Mouse (Mus musculus) T-helper 17 cell (primary cell): ENCODE results near the gene Sppl3.

ENCODE experiments used
- in situ Hi-C, 2 experiments: fragments of 300-600 bp; cut with MboI, MseI; formaldehyde crosslinking; loops; 1 replicate in 1 of 2; 2 replicates in 1 of 2; pipeline ENCODE4 v1.15.1; 2025; ENCODE audit warnings: high pct_unique_total_duplicates in 2 of 2

Sppl3 gene

DNA sequence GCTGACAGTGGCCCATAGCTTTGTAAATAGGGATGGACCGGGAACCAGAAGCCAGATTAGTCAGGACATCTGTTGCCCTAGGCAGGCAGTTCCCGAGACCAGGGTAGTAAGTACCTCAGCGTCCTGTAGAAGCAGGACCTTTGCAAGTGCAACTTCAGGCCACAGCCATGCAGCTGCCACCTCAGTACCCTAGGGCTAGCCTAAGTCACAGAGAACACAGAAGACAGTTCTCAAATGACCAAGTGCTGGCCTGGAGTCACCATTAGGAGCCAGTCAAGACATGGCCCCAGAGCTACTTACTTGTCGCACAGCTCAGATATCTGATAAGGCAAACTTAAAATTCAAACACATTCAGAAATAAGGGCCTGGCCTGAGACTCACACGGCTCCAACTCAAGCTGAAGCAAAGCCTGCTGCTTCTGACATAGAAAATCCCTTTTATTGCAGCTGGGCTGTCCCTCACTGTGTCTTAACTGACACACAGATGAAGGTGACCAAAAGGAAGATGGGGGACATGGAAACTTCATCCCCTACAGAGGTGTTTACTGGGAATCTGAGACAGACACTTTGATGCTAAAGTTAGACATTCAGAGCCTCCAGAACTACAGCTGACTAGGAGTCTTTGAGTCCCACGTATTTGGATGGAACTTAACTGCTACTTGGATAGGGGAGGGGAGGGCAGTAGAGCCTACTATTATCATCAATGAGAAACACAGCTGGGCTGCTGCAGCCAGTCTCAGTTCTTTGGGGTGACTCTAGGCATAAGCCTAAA, 135.2 kb downstream of the Sppl3 start:
- in situ Hi-C loops, result no loop called here

DNA sequence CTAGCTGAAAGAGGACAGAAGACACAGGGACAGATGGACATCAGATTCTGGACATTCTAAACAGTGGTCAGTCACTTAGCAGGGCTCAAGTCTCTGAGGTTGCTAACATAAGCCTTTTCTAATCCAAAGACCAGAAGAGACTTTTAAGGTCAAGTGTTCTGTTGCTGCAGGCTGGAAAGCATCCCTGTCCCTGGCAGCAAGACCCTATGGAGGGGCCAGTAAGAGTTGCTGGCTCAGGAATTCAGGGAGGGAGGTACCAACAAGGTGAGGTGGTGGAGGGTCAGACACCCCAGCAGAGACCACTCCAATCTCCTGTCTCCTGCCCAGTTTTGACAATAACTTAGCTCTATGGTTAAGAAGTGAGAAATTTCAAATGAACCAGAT, 135.8 kb downstream of the Sppl3 start:
- in situ Hi-C loops, result no loop called here

DNA sequence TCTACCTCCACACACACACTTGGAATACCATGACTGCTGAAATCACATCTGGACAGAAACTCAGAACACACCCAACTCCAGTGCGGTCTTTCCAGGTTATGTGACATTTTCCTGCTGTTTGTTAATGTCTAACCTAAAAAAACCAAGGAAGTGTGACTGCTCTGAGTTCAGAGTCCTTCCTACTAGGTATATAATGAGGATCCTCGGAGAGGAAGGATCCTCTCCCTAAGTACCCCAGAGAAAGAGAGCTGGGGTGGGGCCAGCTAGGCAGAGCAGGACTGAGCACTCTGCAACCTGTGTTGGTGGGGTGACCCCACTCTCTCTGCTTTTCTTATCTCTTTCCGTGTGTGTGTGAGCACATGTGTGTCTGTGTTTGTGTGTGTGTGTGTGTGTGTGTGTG, 136.5 kb downstream of the Sppl3 start:
- in situ Hi-C loops, result no loop called here

DNA sequence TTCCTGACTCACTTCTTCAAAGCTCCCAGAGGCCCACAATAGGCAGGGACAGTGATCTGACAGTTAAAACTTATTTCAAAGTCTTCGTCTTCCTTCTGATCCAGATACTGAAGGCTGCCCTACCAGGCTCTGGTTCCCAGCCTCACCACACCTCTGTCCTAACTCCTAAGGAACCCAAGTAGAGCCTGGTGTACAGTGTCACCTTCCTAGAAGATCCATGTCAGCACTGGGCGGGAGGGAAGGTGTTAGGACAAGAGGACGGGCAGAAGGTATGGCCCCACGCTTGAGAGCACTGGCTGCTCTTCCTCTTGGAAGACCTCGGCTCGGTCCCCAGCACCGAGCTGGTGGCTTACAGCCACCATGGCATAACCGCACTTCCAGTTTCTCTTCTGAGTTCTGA, 137.4 kb downstream of the Sppl3 start:
- in situ Hi-C loops, result no loop called here
